Mouse (Mus musculus): ENCODE data around the gene Pafah1b3. TPM values are rescaled to one million over a fixed set of nuclear protein-coding genes. Genes with fewer than 3 reads are reported as not detected.
"Not testable (repeated sequence)": the region's sequence is repeated elsewhere in the genome, so short reads cannot be mapped to it uniquely, and the experiment has no call there.

Gene Pafah1b3
- polyA plus RNA-seq, 1 experiment from 2014 or later, result 571 TPM

- H3K27me3 ChIP-seq (replicated peaks; ENCODE audit: control insufficient read depth, insufficient read depth, low read length), result no peaks in the 10 kb centered on the region; the same call in none of the 2 replicates
- H3K4me1 ChIP-seq (ENCODE audit: control insufficient read depth, insufficient read depth, low read depth, low read length), result peaks cover 19% of the 10 kb centered on the region
- H3K9me3 ChIP-seq (ENCODE audit: control insufficient read depth, low read length), result no peaks in the 10 kb centered on the region
- peak overlapping the region; percentile 79 for H3K4me2 ChIP-seq (ENCODE audit: low read length)
- peak overlapping the region; percentile 92 for H3K9ac ChIP-seq (ENCODE audit: low read depth, low read length)
- peak; percentile 96 for ATAC-seq
- peak overlapping the region; percentile 83 for H3K4me3 ChIP-seq (ENCODE audit: low read length)
- peak overlapping the region; percentile 97 for H3K27ac ChIP-seq (ENCODE audit: low read depth, low read length)
- H3K36me3 ChIP-seq (ENCODE audit: control insufficient read depth, insufficient read depth, low read length), result peaks cover 16% of the 10 kb centered on the region; the same call in 1 of the 2 replicates
- 1% methylated on average over 33 of the region's 33 CpGs for WGBS
Observed at GRCm38 (mm10) chr7:25267751-25268463, 29.9 kb downstream of the Pafah1b3 start.

DNA sequence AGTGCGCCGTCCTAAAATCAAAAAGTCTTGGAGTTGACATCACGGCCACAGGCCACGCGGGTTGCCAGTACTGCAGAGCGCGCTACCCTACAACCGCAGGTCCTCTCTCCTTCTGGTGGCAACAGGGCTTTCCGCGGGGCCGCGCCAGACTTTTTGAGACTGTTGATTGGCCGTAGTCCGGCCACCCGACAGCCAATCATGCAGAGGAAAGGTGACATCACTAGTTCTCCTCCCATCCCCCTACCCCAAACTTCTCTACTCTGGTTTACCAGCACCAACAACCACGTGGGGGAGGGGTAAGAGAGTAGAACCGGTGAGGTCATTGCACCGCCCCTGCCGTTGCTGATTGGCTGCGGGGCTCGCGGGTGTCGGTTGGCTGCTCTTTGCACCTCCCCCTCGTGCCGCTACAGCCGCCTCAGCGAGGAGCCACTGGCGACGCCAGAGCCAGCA is 30.5 kb downstream of the Pafah1b3 start, which contains the start of gene Cic:
Cic (plus strand) TSS at position 404 of the 450 bp plus-strand sequence.
- ATAC-seq, result peak; percentile 88
- H3K9me3 ChIP-seq (ENCODE audit: control insufficient read depth, low read length), result no peaks in the 10 kb centered on the region
- H3K27me3 ChIP-seq (replicated peaks; ENCODE audit: control insufficient read depth, insufficient read depth, low read length), result no peaks in the 10 kb centered on the region; the same call in none of the 2 replicates
- H3K4me1 ChIP-seq (ENCODE audit: control insufficient read depth, insufficient read depth, low read depth, low read length), result peaks cover 19% of the 10 kb centered on the region
- 0% methylated on average over 29 of the region's 29 CpGs for WGBS
- peak within 1 kb of the TSS; percentile 97 for H3K27ac ChIP-seq (ENCODE audit: low read depth, low read length)
- peak within 1 kb of the TSS; percentile 79 for H3K4me2 ChIP-seq (ENCODE audit: low read length)
- H3K36me3 ChIP-seq (ENCODE audit: control insufficient read depth, insufficient read depth, low read length), result peaks cover 12% of the 10 kb centered on the region; the same call in 1 of the 2 replicates
- H3K4me3 ChIP-seq (ENCODE audit: low read length), result peak within 1 kb of the TSS; percentile 83
- peak within 1 kb of the TSS; percentile 92 for H3K9ac ChIP-seq (ENCODE audit: low read depth, low read length)

GRCm38 (mm10) chr7:25266180-25266962 is 31.4 kb downstream of the Pafah1b3 start:
- Histone ChIP-seq H3K9me3 (ENCODE audit: control insufficient read depth, low read length) (no peaks in the 10 kb centered on the region), H3K4me2 (ENCODE audit: low read length) (peak overlapping the region; percentile 79), H3K4me3 (ENCODE audit: low read length) (no peak overlapping the region), H3K36me3 (ENCODE audit: control insufficient read depth, insufficient read depth, low read length) (peaks cover 3% of the 10 kb centered on the region; the same call in 1 of the 2 replicates), H3K4me1 (ENCODE audit: control insufficient read depth, insufficient read depth, low read depth, low read length) (peaks cover 19% of the 10 kb centered on the region), H3K27ac (ENCODE audit: low read depth, low read length) (no peak overlapping the region), H3K9ac (ENCODE audit: low read depth, low read length) (no peak overlapping the region; the same call in 1 of the 2 replicates), H3K27me3 (replicated peaks; ENCODE audit: control insufficient read depth, insufficient read depth, low read length) (no peaks in the 10 kb centered on the region; the same call in none of the 2 replicates)
- no peak for ATAC-seq
- WGBS, result 92% methylated on average over 8 of the region's 8 CpGs

DNA sequence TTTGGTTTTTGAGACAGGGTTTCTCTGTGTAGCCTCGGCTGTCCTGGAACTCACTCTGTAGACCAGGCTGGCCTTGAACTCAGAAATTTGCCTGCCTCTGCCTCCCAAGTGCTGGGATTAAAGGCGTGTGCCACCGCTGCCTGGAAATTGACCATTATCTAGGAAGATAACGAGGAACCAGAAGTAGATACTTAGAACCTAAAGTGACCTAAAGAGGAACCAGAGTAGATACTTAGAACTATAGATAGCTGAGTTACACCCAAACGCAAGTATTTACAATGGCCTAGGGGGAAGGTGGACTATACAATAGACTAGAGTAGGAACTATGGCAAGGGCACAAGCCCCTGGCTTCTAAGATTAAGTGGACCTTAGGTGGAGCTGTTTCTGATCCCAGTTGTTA is 32.0 kb downstream of the Pafah1b3 start:
- H3K27ac ChIP-seq (ENCODE audit: low read depth, low read length); H3K36me3 ChIP-seq (ENCODE audit: control insufficient read depth, insufficient read depth, low read length); H3K9me3 ChIP-seq (ENCODE audit: control insufficient read depth, low read length); H3K27me3 ChIP-seq (replicated peaks; ENCODE audit: control insufficient read depth, insufficient read depth, low read length); H3K4me2 ChIP-seq (ENCODE audit: low read length); H3K9ac ChIP-seq (ENCODE audit: low read depth, low read length); H3K4me3 ChIP-seq (ENCODE audit: low read length); ATAC-seq: not testable (repeated sequence)
- WGBS, result 94% methylated on average over 5 of the region's 5 CpGs
- peaks cover 19% of the 10 kb centered on the region for H3K4me1 ChIP-seq (ENCODE audit: control insufficient read depth, insufficient read depth, low read depth, low read length)

- peaks cover 9% of the 10 kb centered on the region for H3K4me1 ChIP-seq (ENCODE audit: control insufficient read depth, insufficient read depth, low read depth, low read length)
- no peaks in the 10 kb centered on the region for H3K36me3 ChIP-seq (ENCODE audit: control insufficient read depth, insufficient read depth, low read length)
- H3K9me3 ChIP-seq (ENCODE audit: control insufficient read depth, low read length), result no peaks in the 10 kb centered on the region
- no peak overlapping the region for H3K4me2 ChIP-seq (ENCODE audit: low read length)
- WGBS, result 28% methylated on average over 17 of the region's 17 CpGs
- H3K27ac ChIP-seq (ENCODE audit: low read depth, low read length), result no peak overlapping the region
- H3K27me3 ChIP-seq (replicated peaks; ENCODE audit: control insufficient read depth, insufficient read depth, low read length), result no peaks in the 10 kb centered on the region; the same call in none of the 2 replicates
- H3K4me3 ChIP-seq (ENCODE audit: low read length), result no peak overlapping the region
- no peak for ATAC-seq
- no peak overlapping the region for H3K9ac ChIP-seq (ENCODE audit: low read depth, low read length)
Observed at GRCm38 (mm10) chr7:25263968-25264870, 33.6 kb downstream of the Pafah1b3 start.

GRCm38 (mm10) chr7:25261896-25262295 is 35.9 kb downstream of the Pafah1b3 start:
- Histone ChIP-seq H3K27ac (ENCODE audit: low read depth, low read length) (no peak overlapping the region), H3K4me3 (ENCODE audit: low read length) (no peak overlapping the region), H3K4me2 (ENCODE audit: low read length) (no peak overlapping the region), H3K9me3 (ENCODE audit: control insufficient read depth, low read length) (no peaks in the 10 kb centered on the region), H3K9ac (ENCODE audit: low read depth, low read length) (no peak overlapping the region), H3K36me3 (ENCODE audit: control insufficient read depth, insufficient read depth, low read length) (no peaks in the 10 kb centered on the region), H3K4me1 (ENCODE audit: control insufficient read depth, insufficient read depth, low read depth, low read length) (peaks cover 2% of the 10 kb centered on the region), H3K27me3 (replicated peaks; ENCODE audit: control insufficient read depth, insufficient read depth, low read length) (no peaks in the 10 kb centered on the region; the same call in none of the 2 replicates)
- no peak for ATAC-seq
- WGBS, result 89% methylated on average over 1 of the region's 1 CpGs

- no peaks in the 10 kb centered on the region for H3K9me3 ChIP-seq (ENCODE audit: control insufficient read depth, low read length)
- peak overlapping the region; percentile 99 for H3K4me2 ChIP-seq (ENCODE audit: low read length)
- 11% methylated on average over 8 of the region's 8 CpGs for WGBS
- H3K4me3 ChIP-seq (ENCODE audit: low read length), result peak overlapping the region; percentile 86
- H3K36me3 ChIP-seq (ENCODE audit: control insufficient read depth, insufficient read depth, low read length), result no peaks in the 10 kb centered on the region
- H3K27ac ChIP-seq (ENCODE audit: low read depth, low read length), result peak overlapping the region; percentile 91
- H3K9ac ChIP-seq (ENCODE audit: low read depth, low read length), result peak overlapping the region; percentile 79
- peaks cover 36% of the 10 kb centered on the region for H3K4me1 ChIP-seq (ENCODE audit: control insufficient read depth, insufficient read depth, low read depth, low read length)
- no peak for ATAC-seq
- H3K27me3 ChIP-seq (replicated peaks; ENCODE audit: control insufficient read depth, insufficient read depth, low read length), result no peaks in the 10 kb centered on the region
Observed at GRCm38 (mm10) chr7:25251822-25252221, 46.0 kb downstream of the Pafah1b3 start.

- H3K9ac ChIP-seq (ENCODE audit: low read depth, low read length), result peak overlapping the region; percentile 79
- H3K36me3 ChIP-seq (ENCODE audit: control insufficient read depth, insufficient read depth, low read length), result no peaks in the 10 kb centered on the region
- H3K27me3 ChIP-seq (replicated peaks; ENCODE audit: control insufficient read depth, insufficient read depth, low read length), result no peaks in the 10 kb centered on the region
- peaks cover 41% of the 10 kb centered on the region for H3K4me1 ChIP-seq (ENCODE audit: control insufficient read depth, insufficient read depth, low read depth, low read length)
- ATAC-seq, result peak; percentile 13; the same call in 1 of the 2 replicates
- peak overlapping the region; percentile 91 for H3K27ac ChIP-seq (ENCODE audit: low read depth, low read length)
- 1% methylated on average over 22 of the region's 22 CpGs for WGBS
- peak overlapping the region; percentile 86 for H3K4me3 ChIP-seq (ENCODE audit: low read length)
- H3K4me2 ChIP-seq (ENCODE audit: low read length), result peak overlapping the region; percentile 99
- H3K9me3 ChIP-seq (ENCODE audit: control insufficient read depth, low read length), result no peaks in the 10 kb centered on the region
Observed at GRCm38 (mm10) chr7:25251071-25251791, 46.6 kb downstream of the Pafah1b3 start.

Measured in hindbrain, embryonic 16.5 days (tissue).